Mouse (Mus musculus) liver, embryonic 14.5 days (tissue): Measurements from ENCODE around the gene Ccdc96. TPM values are rescaled to one million over a fixed set of nuclear protein-coding genes. Genes with fewer than 3 reads are reported as not detected.

Source experiments
- ATAC-seq: fragments of 200-750 bp; cut with Nextera tagmentation; 2 replicates; pipeline ENCODE4 v1.8.0; 2017; ENCODE audit warnings: moderate number of reproducible peaks, mild to moderate bottlenecking, moderate library complexity; ENCODE audit not compliant: insufficient read depth
- DNase-seq, 3 experiments: peaks; one replicate each; pipeline ENCODE4 v3.0.0-alpha.2; 2012 to 2013; ENCODE audit warnings: low read depth in 3 of 3, low spot score in 3 of 3
- H3K27ac ChIP-seq: fragments of 300-500 bp; sonication (generic); 2 replicates; pipeline ENCODE4 v1.5.1; 2014; ENCODE audit warnings: moderate library complexity, mild to moderate bottlenecking, control low read depth, inconsistent platforms
- H3K27me3 ChIP-seq: fragments of 300-500 bp; sonication (generic); 2 replicates; pipeline ENCODE4 v1.6.1; 2014; ENCODE audit warnings: mild to moderate bottlenecking, low read length, moderate library complexity; ENCODE audit not compliant: control insufficient read depth, insufficient read depth
- H3K36me3 ChIP-seq: fragments of 300-500 bp; sonication (generic); replicated peaks from 2 replicates; pipeline ENCODE4 v1.6.1; 2014; ENCODE audit warnings: low read depth; ENCODE audit not compliant: control insufficient read depth, insufficient read depth
- H3K4me1 ChIP-seq, 2 experiments: fragments of 200-500 bp in 1 of 2; fragments of 300-500 bp in 1 of 2; sonication (generic) in 1 of 2; replicated peaks; 2 replicates each; pipeline ENCODE4 v1.6.1; 2012 to 2014; ENCODE audit warnings: antibody characterized with exemption in 1 of 2, inconsistent platforms in 1 of 2, low read length in 1 of 2; ENCODE audit not compliant: control insufficient read depth in 2 of 2, insufficient read depth in 2 of 2
- H3K4me2 ChIP-seq: fragments of 300-500 bp; sonication (generic); 2 replicates; pipeline ENCODE4 v1.6.1; 2014; ENCODE audit warnings: low read depth, mild to moderate bottlenecking, control low read depth, moderate library complexity
- H3K4me3 ChIP-seq, 2 experiments: fragments of 200-500 bp in 1 of 2; fragments of 300-500 bp in 1 of 2; sonication (generic) in 1 of 2; 2 replicates each; pipeline ENCODE4 v1.5.1; 2012 to 2014; ENCODE audit warnings: low read depth in 2 of 2, low read length in 2 of 2, mild to moderate bottlenecking in 2 of 2, control low read depth in 1 of 2, inconsistent platforms in 1 of 2, moderate library complexity in 1 of 2; ENCODE audit not compliant: insufficient read depth in 1 of 2
- H3K9ac ChIP-seq: fragments of 300-500 bp; sonication (generic); replicated peaks from 2 replicates; pipeline ENCODE4 v1.6.1; 2014; ENCODE audit warnings: mild to moderate bottlenecking, control low read depth, moderate library complexity
- H3K9me3 ChIP-seq: fragments of 300-500 bp; sonication (generic); 2 replicates; pipeline ENCODE4 v1.6.1; 2016; ENCODE audit warnings: low read length, mixed read lengths; ENCODE audit not compliant: control insufficient read depth
- CTCF ChIP-seq: IDR thresholded peaks from 2 replicates; pipeline ENCODE4 v1.5.1; 2016; ENCODE audit warnings: antibody characterized with exemption, low read depth, control low read depth
- EP300 ChIP-seq: IDR thresholded peaks from 2 replicates; pipeline ENCODE4 v1.6.1; 2016; ENCODE audit warnings: antibody characterized with exemption, low read depth
- WGBS: fragments of 180-500 bp; shearing (Covaris S2); extraction: QIAGEN DNeasy Blood & Tissue Kit; methylation state at CpG from one replicate; pipeline ENCODE4 v1.1.7; 2014; ENCODE audit not compliant: insufficient replicate concordance; 5-methylcytosine and 5-hydroxymethylcytosine counted together
- polyA plus RNA-seq, 2 experiments: library from polyadenylated mRNA; depleted of rRNA in 1 of 2; stranded (reverse) in 1 of 2; unstranded in 1 of 2; fragments of >200 nt; fragmentation: Nextera tagmentation in 1 of 2; extraction: Ambion mirVana in 1 of 2; gene quantifications; 2 replicates each; pipeline versions ENCODE4 v1.2.1 to v1.2.3; 2012 to 2014

Ccdc96 gene
- polyA plus RNA-seq, 2 experiments, result 0.11 to 0.18 TPM

DNA sequence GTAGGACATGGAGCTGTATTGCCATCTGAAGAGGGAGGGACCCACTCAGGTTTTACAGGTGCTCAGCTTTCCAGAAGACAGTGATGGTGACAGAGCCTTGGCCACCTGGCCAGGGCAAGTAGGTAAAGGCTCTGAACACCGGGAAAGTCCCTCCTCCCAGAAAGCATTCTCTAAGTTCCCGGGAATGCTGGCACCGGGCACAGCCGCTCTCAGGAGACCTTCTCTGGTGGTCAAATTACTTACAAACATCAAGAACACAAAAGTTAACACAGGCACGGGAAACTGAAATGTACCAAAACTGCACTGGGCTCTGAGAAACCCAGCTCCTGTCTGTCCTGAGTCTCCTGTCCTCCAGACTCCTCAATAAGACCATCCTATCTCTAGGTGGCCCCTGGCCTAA, 45.3 kb downstream of the Ccdc96 start:
- peak overlapping the region; percentile 63 to 68 for H3K4me3 ChIP-seq
- H3K27me3 ChIP-seq, result no peaks in the 10 kb centered on the region
- peak overlapping the region; percentile 77 for H3K9ac ChIP-seq
- no peaks in the 10 kb centered on the region for H3K36me3 ChIP-seq
- no peaks in the 10 kb centered on the region for H3K9me3 ChIP-seq
- H3K4me1 ChIP-seq, result peaks cover 10 to 28% of the 10 kb centered on the region in 2 experiments
- 23% methylated on average over 5 of the region's 5 CpGs for WGBS
- peak overlapping the region; percentile 83 for H3K4me2 ChIP-seq
- H3K27ac ChIP-seq, result no peak overlapping the region
- ATAC-seq (no peak), DNase-seq (no peak)
- no peak for TF ChIP-seq CTCF
- TF ChIP-seq EP300, result no peak

DNA sequence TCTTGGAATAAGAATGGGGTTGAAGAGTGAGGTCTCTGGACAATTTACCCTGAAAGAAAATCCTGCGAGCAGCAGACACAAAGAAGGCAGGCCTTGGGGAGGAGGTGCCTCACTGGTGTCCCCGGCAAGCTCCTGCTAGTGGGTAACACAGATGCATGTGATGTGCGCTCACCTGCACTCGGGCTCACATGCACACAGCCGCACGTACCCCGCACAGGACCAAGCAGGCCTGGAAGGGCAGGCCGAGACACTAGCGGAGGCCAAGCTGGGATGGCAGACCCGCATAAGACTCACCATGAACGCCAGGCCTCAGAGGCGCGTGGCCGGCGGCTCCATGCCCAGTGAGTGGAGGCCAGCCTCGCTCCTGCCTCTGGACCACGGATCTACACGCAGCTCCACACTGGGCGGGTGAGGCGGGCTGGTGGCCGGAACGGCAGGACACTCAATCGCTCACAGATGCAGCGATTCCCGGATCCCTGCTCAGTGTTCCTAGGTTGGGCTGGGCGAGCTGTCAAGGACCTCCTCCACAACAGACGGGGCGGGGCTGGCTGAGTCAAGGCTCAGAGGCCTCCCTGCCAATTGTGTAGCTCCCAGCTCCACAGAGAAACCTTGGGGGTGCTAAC, 45.9 kb downstream of the Ccdc96 start:
- Histone ChIP-seq H3K36me3 (no peaks in the 10 kb centered on the region), H3K27ac (no peak overlapping the region), H3K9me3 (no peaks in the 10 kb centered on the region), H3K27me3 (no peaks in the 10 kb centered on the region), H3K9ac (peak overlapping the region; percentile 77), H3K4me2 (peak overlapping the region; percentile 83), H3K4me1 (peaks cover 11 to 30% of the 10 kb centered on the region in 2 experiments), H3K4me3 (peak overlapping the region; percentile 63 to 68)
- ATAC-seq (peak; percentile 94), DNase-seq (peak; percentile 76 to 80 (median 76))
- WGBS, result 1% methylated on average over 28 of the region's 28 CpGs
- TF ChIP-seq EP300, result no peak
- 0 out of 2 replicates have a peak, but pooled peaks have one; percentile 3 for TF ChIP-seq CTCF

DNA sequence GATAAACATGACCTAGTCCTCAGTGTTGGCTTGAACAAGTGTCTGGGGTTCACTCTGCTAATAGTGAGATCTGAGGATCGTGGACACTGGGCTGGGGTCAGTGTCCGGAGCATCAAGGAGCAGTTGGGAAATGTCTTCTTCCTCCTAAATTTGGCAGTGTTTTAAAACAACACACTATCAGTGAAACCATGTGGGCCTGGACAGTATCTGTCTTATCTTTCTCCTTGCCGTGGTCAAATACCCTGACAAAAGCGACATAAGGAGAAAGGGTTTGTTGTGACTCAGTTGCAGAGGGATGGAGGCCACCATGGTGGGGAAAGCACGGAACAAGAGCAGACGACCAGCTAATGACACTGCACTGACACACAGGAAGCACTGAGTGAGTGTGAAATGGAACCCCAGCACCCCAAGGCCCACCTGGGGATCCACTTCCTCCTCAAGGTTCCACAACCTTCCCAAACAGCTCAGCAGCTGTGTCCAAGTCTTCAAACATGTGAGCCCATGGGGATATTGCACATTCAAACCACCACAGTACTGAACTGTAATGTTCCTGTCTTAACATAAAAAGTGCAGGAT, 50.2 kb downstream of the Ccdc96 start:
- no peak overlapping the region for H3K9ac ChIP-seq
- WGBS, result 17% methylated on average over 6 of the region's 6 CpGs

DNA sequence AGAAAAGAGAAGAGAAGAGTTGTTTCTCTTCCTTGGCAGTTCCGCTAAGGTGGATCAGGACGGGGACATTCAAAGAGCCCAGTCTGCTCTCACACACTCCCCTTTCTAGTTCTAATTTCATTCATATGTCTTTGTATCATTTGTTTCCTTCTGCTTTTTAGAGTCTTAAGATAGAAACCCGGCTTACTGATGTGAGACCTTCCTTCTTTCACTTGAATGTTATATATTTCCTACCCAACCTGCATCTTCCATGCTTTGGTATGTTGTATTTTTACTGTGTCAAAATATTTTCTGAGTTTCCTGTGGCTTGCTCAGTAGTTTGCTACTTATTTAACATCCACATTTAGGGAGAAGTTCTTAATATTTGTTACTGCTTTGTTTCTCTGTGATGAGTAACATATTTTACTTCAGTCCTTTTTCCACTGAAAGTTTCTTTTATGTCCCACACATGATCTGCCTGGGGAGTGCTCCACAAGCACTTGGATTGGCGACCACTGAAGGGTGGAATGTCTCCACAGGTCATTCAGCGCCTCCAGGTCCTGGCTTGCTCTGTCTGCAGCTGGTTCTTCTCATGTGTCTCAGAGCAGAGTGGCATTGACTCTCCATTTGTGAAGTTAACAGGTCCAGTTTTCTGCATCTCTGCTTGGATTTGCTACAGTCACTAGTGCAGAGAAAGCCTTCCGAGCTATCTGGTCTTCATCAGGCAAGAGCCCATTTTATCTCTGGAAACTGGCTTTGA, 51.2 kb downstream of the Ccdc96 start:
- Histone ChIP-seq H3K9ac (no peak overlapping the region), H3K4me2 (no peak overlapping the region), H3K4me1 (peaks cover 10 to 18% of the 10 kb centered on the region in 2 experiments), H3K27ac (no peak overlapping the region), H3K4me3 (no peak overlapping the region), H3K9me3 (no peaks in the 10 kb centered on the region), H3K27me3 (no peaks in the 10 kb centered on the region), H3K36me3 (no peaks in the 10 kb centered on the region)
- DNase-seq, result no peak
- no peak for ATAC-seq
- WGBS, result 60% methylated on average over 6 of the region's 6 CpGs
- TF ChIP-seq EP300, result no peak
- no peak for TF ChIP-seq CTCF

More for the DNA sequence above, 50.2 kb downstream of the Ccdc96 start:
- H3K4me3 ChIP-seq, result no peak overlapping the region
- no peak overlapping the region for H3K4me2 ChIP-seq
- no peaks in the 10 kb centered on the region for H3K9me3 ChIP-seq
- peaks cover 11 to 18% of the 10 kb centered on the region in 2 experiments for H3K4me1 ChIP-seq
- DNase-seq, result no peak
- no peak for TF ChIP-seq CTCF
- no peak overlapping the region for H3K27ac ChIP-seq
- no peaks in the 10 kb centered on the region for H3K27me3 ChIP-seq
- H3K36me3 ChIP-seq, result no peaks in the 10 kb centered on the region
- ATAC-seq, result no peak

DNA sequence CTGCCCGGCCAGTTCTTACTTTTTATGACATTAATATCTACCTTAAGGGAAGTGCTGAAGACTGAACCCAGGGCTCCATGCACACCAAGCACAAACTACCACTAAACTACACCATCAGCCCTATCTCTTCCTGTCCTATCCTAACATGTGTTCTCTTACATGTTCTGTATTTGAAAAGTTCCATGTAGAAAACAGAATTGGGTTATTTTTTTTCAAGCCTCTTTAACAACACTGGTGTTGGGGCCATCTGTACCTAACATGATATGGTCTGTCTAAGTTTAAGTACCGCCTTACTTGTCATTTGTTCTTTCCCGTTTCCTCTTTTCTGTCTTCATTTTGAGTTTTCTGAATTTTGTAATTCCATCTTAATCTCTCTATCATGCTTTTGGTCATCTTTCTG, 52.0 kb downstream of the Ccdc96 start:
- ATAC-seq (no peak), DNase-seq (no peak)
- H3K9ac ChIP-seq, result no peak overlapping the region
- H3K4me3 ChIP-seq, result no peak overlapping the region
- no peaks in the 10 kb centered on the region for H3K27me3 ChIP-seq
- no peaks in the 10 kb centered on the region for H3K9me3 ChIP-seq
- TF ChIP-seq CTCF, result no peak
- TF ChIP-seq EP300, result no peak
- H3K4me1 ChIP-seq, result peaks cover 7 to 13% of the 10 kb centered on the region in 2 experiments
- H3K4me2 ChIP-seq, result no peak overlapping the region
- H3K36me3 ChIP-seq, result no peaks in the 10 kb centered on the region
- 53% methylated on average over 3 of the region's 3 CpGs for whole genome bisulfite sequencing
- H3K27ac ChIP-seq, result no peak overlapping the region

Other genes starting within 250 kb of the Ccdc96 start
- gene Sorcs2, start 86.4 kb upstream of the Ccdc96 start, polyA plus RNA-seq (2012; rRNA removed), result 0.33 and 0.42 TPM in 2 replicates
- 0.17 and 0.25 TPM in 2 replicates for gene Sorcs2, start 86.4 kb upstream of the Ccdc96 start, polyA plus RNA-seq (2014; fragmentation: Nextera tagmentation; extraction: Ambion mirVana)
- gene Grpel1, start 19.6 kb upstream of the Ccdc96 start, polyA plus RNA-seq (2012; rRNA removed), result 10.4 and 16.8 TPM in 2 replicates
- gene Grpel1, start 19.6 kb upstream of the Ccdc96 start, polyA plus RNA-seq (2014; fragmentation: Nextera tagmentation; extraction: Ambion mirVana), result 40.6 and 42.4 TPM in 2 replicates
- 3.7 and 4.6 TPM in 2 replicates for gene Tada2b, start 303 bp upstream of the Ccdc96 start, polyA plus RNA-seq (2012; rRNA removed)
- gene Tada2b, start 303 bp upstream of the Ccdc96 start, polyA plus RNA-seq (2014; fragmentation: Nextera tagmentation; extraction: Ambion mirVana), result 1.4 and 2.2 TPM in 2 replicates
- gene Tbc1d14, start 108.7 kb downstream of the Ccdc96 start, polyA plus RNA-seq (2012; rRNA removed), result 8.1 and 8.2 TPM in 2 replicates
- 6.8 and 8.5 TPM in 2 replicates for gene Tbc1d14, start 108.7 kb downstream of the Ccdc96 start, polyA plus RNA-seq (2014; fragmentation: Nextera tagmentation; extraction: Ambion mirVana)
- 13.9 and 16.2 TPM in 2 replicates for gene D5Ertd579e, start 211.4 kb downstream of the Ccdc96 start, polyA plus RNA-seq (2012; rRNA removed)
- gene D5Ertd579e, start 211.4 kb downstream of the Ccdc96 start, polyA plus RNA-seq (2014; fragmentation: Nextera tagmentation; extraction: Ambion mirVana), result 22.7 and 24.1 TPM in 2 replicates